ENCODE assay signal across 8 mouse cellular contexts in genomic region chr6:22088346-22089064, GRCm38 (mm10).
DNase-seq lines count a peak whose midpoint lies in the region; ATAC-seq and TF ChIP-seq lines count a peak whose summit lies in the region.
"Had no signal": no experiment of that assay in that cellular context is flagged by ENCODE, and none has a peak within 500 bp of the region (broad histone marks: within the 10 kb centered on the region; RNA-seq: fewer than 3 reads in every experiment).

No protein-coding gene starts in this region.

- no peaks in the 10 kb centered on the region for H3K27me3 ChIP-seq in lung, embryonic 14.5 days (ENCODE audit: insufficient read depth, low read length)

- H3K4me1 ChIP-seq in ES-E14 (ENCODE audit: control insufficient read depth in 2 of 2, insufficient read depth in 2 of 2, low read length in 2 of 2, poor library complexity in 1 of 2): no peaks in the 10 kb centered on the region
- no peaks in the 10 kb centered on the region for H3K4me1 ChIP-seq in lung, embryonic 14.5 days (ENCODE audit: insufficient read depth)

- in situ Hi-C loops in ES-E14 (cut with MboI; ENCODE audit: low sequenced_read_pairs in 2 of 2, unreplicated experiment in 2 of 2): loop anchor here (10.0 to 25.0 kb wide), 2 partner anchors 294 to 301 kb away; no protein-coding TSS in a partner anchor

- intact Hi-C loops in heart, postnatal 10 days (cut with DNase I): loop anchor here (5.0 kb wide), 1 partner anchor 291 kb away; no protein-coding TSS in a partner anchor

- H3K27ac ChIP-seq in ES-E14 (ENCODE audit: insufficient read depth, low read depth, low read length, poor library complexity, severe bottlenecking): no peak overlapping the region
- no peak overlapping the region for H3K27ac ChIP-seq in lung, embryonic 14.5 days (ENCODE audit: low read depth)

- H3K4me2 ChIP-seq in lung, embryonic 14.5 days: no peak overlapping the region

- no peaks in the 10 kb centered on the region for H3K36me3 ChIP-seq in ES-E14 (ENCODE audit: control insufficient read depth, insufficient read depth, low read length, poor library complexity, severe bottlenecking)
- peaks cover 12% of the 10 kb centered on the region; the same call in 1 of the 2 replicates for H3K36me3 ChIP-seq in lung, embryonic 14.5 days (ENCODE audit: insufficient read depth)

- WGBS in lung, embryonic 14.5 days: 51% methylated on average over 17 of the region's 17 CpGs

- DNase-seq in layer of hippocampus, postnatal 10 days (ENCODE audit: low spot score in 2 of 2): peak; percentile 59 to 67
- DNase-seq in layer of hippocampus, adult 9-11 months: no peak
- DNase-seq in ES-E14 (ENCODE audit: low read depth, low spot score): peak; percentile 38
- peak; percentile 55 to 73 for DNase-seq in adrenal gland, postnatal 36 days
- peak; percentile 51 to 73 for DNase-seq in heart, postnatal 10 days
- peak; percentile 83 for DNase-seq in lung, embryonic 14.5 days
- DNase-seq in thymus, postnatal 4 days: peak; percentile 76

- no peak overlapping the region for H3K9ac ChIP-seq in ES-E14 (ENCODE audit: insufficient read depth, low read depth, low read length, poor library complexity, severe bottlenecking)
- no peak overlapping the region for H3K9ac ChIP-seq in lung, embryonic 14.5 days

- no peaks in the 10 kb centered on the region for H3K9me3 ChIP-seq in ES-E14 (ENCODE audit: control insufficient read depth, insufficient read depth, low read depth, low read length)
- no peaks in the 10 kb centered on the region for H3K9me3 ChIP-seq in lung, embryonic 14.5 days (ENCODE audit: low read depth, low read length)

- no peak overlapping the region for H3K4me3 ChIP-seq in ES-E14 (ENCODE audit: insufficient read depth in 1 of 2, low read depth in 1 of 2, low read length in 2 of 2, poor library complexity in 1 of 2, severe bottlenecking in 1 of 2)
- no peak overlapping the region for H3K4me3 ChIP-seq in lung, embryonic 14.5 days (ENCODE audit: low read depth, low read length)
- H3K4me3 ChIP-seq: erythroblast, embryonic 14.5 days had no signal

- peak; percentile 79 for TF ChIP-seq CTCF in lung, embryonic 14.5 days (IDR thresholded peaks at IDR 0.05; ENCODE audit: low read depth)

- no peak; the same call in 1 of the 2 replicates for ATAC-seq in lung, embryonic 14.5 days (ENCODE audit: insufficient read depth)

TF ChIP-seq in ES-E14, 5 proteins besides CTCF, POLR2A, EP300 and RAD21:
- TF ChIP-seq MAFK (IDR thresholded peaks at IDR 0.05; ENCODE audit: insufficient read depth, low read depth, low read length): no peak
- TF ChIP-seq HCFC1 (IDR thresholded peaks at IDR 0.05; ENCODE audit: borderline replicate concordance, insufficient read depth, low read length): no peak
- TF ChIP-seq ZNF384 (IDR thresholded peaks at IDR 0.05; ENCODE audit: low read depth, low read length): no peak
- TF ChIP-seq CHD2 (IDR thresholded peaks at IDR 0.05; ENCODE audit: low read depth, low read length): no peak
- no peak for TF ChIP-seq ZC3H11A (IDR thresholded peaks at IDR 0.05; ENCODE audit: borderline replicate concordance, low read depth, low read length)
